Mouse (Mus musculus) CH12.LX (cell line): ENCODE results near the gene Spag17.

Experiments used
- EP300 ChIP-seq: IDR thresholded peaks from 2 replicates; pipeline ENCODE4 v1.6.1; 2011; ENCODE audit warnings: low read length, improper control_type of control experiment
- JUN ChIP-seq: IDR thresholded peaks from 2 replicates; pipeline ENCODE4 v1.6.1; 2011; ENCODE audit warnings: low read depth, mild to moderate bottlenecking, low read length, improper control_type of control experiment, moderate library complexity; ENCODE audit not compliant: insufficient read depth
- RCOR1 ChIP-seq: conservative IDR thresholded peaks from 2 replicates; pipeline ENCODE4 v1.6.1; 2012; ENCODE audit warnings: low read depth, mild to moderate bottlenecking, inconsistent platforms, low read length, improper control_type of control experiment

GRCm38 (mm10) chr3:99854595-99854994 is 30.6 kb upstream of the Spag17 start:
- TF ChIP-seq RCOR1 (no peak), JUN (no peak), EP300 (no peak)
